Mouse (Mus musculus) lung, postnatal 0 days (tissue): ENCODE data around the gene Slc6a2. TPM values are rescaled to one million over a fixed set of nuclear protein-coding genes. Genes with fewer than 3 reads are reported as not detected.

Experiments
- ATAC-seq: fragments of 200-750 bp; cut with Nextera tagmentation; 2 replicates; pipeline ENCODE4 v1.8.0; 2017; ENCODE audit warnings: moderate library complexity
- DNase-seq: peaks from one replicate; pipeline ENCODE4 v3.0.0-alpha.2; 2016; ENCODE audit warnings: low spot score
- H3K27ac ChIP-seq: fragments of 300-500 bp; sonication (generic); 2 replicates; pipeline ENCODE4 v1.5.1; 2014; ENCODE audit warnings: antibody characterized with exemption, mild to moderate bottlenecking, low read length, mixed read lengths
- H3K27me3 ChIP-seq: fragments of 300-500 bp; sonication (generic); replicated peaks from 2 replicates; pipeline ENCODE4 v1.6.1; 2014; ENCODE audit warnings: low read length, mixed read lengths; ENCODE audit not compliant: insufficient read depth
- H3K36me3 ChIP-seq: fragments of 300-500 bp; sonication (generic); 2 replicates; pipeline ENCODE4 v1.6.1; 2014; ENCODE audit warnings: low read length, mixed read lengths; ENCODE audit not compliant: insufficient read depth
- H3K4me1 ChIP-seq: fragments of 300-500 bp; sonication (generic); 2 replicates; pipeline ENCODE4 v1.6.1; 2014; ENCODE audit warnings: antibody characterized with exemption, low read depth, low read length, mixed read lengths; ENCODE audit not compliant: insufficient read depth
- H3K4me2 ChIP-seq: fragments of 300-500 bp; sonication (generic); replicated peaks from 2 replicates; pipeline ENCODE4 v1.6.1; 2014; ENCODE audit warnings: low read depth, mild to moderate bottlenecking, low read length, moderate library complexity, mixed read lengths
- H3K4me3 ChIP-seq: fragments of 300-500 bp; sonication (generic); 2 replicates; pipeline ENCODE4 v1.5.1; 2014; ENCODE audit warnings: low read depth, low read length
- H3K9ac ChIP-seq: fragments of 300-500 bp; sonication (generic); replicated peaks from 2 replicates; pipeline ENCODE4 v1.6.1; 2014; ENCODE audit warnings: low read depth, mild to moderate bottlenecking
- H3K9me3 ChIP-seq: fragments of 300-500 bp; sonication (generic); 2 replicates; pipeline ENCODE4 v1.6.1; 2016; ENCODE audit warnings: low read length, mixed read lengths
- CTCF ChIP-seq: IDR thresholded peaks from 2 replicates; pipeline ENCODE4 v1.5.1; 2016; ENCODE audit warnings: antibody characterized with exemption, mild to moderate bottlenecking
- EP300 ChIP-seq: IDR thresholded peaks from 2 replicates; pipeline ENCODE4 v1.6.1; 2016; ENCODE audit warnings: antibody characterized with exemption, mild to moderate bottlenecking, control low read depth
- WGBS: fragments of 180-500 bp; shearing (Covaris S2); extraction: QIAGEN DNeasy Blood & Tissue Kit; methylation state at CpG from one replicate; pipeline ENCODE4 v1.1.7; 2014; 5-methylcytosine and 5-hydroxymethylcytosine counted together
- microRNA-seq: library from miRNA; unstranded; fragments of <30 nt; microRNA quantifications from one replicate; pipeline ENCODE4, GENCODE M21; 2016
- polyA plus RNA-seq: library from polyadenylated mRNA; unstranded; fragments of >200 nt; fragmentation: Nextera tagmentation; extraction: Ambion mirVana; gene quantifications from 2 replicates; pipeline ENCODE4 v1.2.1, GENCODE M21; 2015

The Slc6a2 gene
- polyA plus RNA-seq, 1 experiment from 2014 or later = 0.63 TPM

DNA sequence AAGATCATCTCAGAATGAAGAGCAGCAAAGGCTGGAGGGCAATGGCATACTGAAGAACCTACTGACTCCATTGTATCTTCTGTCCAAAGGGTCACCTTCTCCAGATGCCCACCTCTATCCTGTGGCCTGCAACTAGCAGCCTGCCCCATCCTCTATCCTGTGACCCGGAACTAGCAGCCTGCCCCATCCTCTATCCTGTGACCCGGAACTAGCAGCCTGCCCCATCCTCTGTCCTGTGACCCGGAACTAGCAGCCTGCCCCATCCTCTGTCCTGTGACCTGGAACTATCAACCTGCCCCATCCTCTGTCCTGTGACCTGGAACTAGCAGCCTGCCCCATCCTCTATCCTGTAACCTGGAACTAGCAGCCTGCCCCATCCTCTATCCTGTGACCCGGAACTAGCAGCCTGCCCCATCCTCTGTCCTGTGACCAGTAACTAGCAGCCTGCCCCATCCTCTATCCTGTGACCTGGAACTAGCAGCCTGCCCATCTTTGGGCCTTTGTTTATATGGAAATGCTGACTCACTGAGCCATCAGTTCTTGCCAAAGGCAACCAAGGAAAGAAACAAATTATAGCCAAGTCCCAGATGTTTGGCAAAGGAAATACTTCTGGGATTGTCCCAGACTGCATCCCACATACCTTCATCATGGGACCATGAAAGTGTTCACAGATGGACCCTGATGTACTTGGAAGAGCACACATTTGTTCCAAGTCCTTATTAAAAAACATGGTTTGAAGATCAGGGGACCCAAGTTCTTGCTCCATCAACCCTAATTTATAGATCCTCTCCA is 81.1 kb downstream of the Slc6a2 start:
- Histone ChIP-seq H3K4me1 (no peaks in the 10 kb centered on the region), H3K4me3 (no peak overlapping the region), H3K36me3 (no peaks in the 10 kb centered on the region), H3K27ac (no peak overlapping the region), H3K9me3 (no peaks in the 10 kb centered on the region), H3K27me3 (no peaks in the 10 kb centered on the region), H3K9ac (no peak overlapping the region), H3K4me2 (no peak overlapping the region)
- ATAC-seq (no peak), DNase-seq (no peak)
- TF ChIP-seq CTCF (no peak), EP300 (no peak)
- 68% methylated on average over 4 of the region's 4 CpGs for WGBS

DNA sequence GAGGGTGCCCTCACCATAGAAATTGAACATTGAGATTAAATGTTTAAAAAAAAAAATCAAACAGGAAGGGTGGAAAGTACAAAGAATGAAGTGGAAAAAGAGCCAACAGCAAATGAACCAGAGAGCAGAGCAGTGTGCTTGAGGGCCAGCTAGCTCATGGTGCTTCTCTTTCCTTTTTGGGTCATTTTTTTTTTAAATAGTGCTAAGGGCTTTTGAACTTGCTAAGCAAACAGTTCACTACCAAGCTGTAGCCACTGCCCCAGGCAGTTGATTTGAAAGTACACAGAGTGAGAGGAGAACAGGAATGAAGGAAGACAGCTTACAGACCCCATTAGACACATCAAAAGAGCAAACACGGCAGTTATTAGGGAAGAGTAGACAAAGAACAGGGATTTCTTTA is 83.2 kb downstream of the Slc6a2 start:
- ATAC-seq = peak; percentile 68
- H3K9ac ChIP-seq = no peak overlapping the region
- no peak overlapping the region for H3K27ac ChIP-seq
- 15% methylated on average over 1 of the region's 1 CpGs for WGBS
- no peaks in the 10 kb centered on the region for H3K36me3 ChIP-seq
- no peak for TF ChIP-seq CTCF
- no peak for TF ChIP-seq EP300
- no peaks in the 10 kb centered on the region for H3K9me3 ChIP-seq
- no peaks in the 10 kb centered on the region for H3K4me1 ChIP-seq
- no peak overlapping the region for H3K4me3 ChIP-seq
- peak; percentile 72 for DNase-seq
- no peaks in the 10 kb centered on the region for H3K27me3 ChIP-seq
- no peak overlapping the region for H3K4me2 ChIP-seq

DNA sequence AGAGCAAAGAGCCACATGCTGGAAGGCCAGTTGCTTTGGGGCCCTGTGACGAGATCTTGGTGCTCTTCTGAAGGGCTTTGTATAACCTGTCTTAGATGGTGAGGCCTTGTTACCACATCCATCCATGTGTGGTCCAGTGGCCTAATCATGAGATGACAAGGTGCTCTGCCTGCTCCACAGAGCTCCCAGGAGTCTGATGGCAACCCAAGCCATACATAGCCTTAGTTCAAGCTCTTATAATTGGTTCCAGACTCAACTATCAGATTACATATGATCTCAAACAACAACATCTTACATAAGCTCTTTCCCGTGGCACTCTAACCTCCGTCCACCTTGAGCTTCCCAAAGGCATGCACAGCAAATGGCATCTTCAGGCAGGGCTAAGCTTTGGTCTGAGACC is 88.2 kb downstream of the Slc6a2 start, which contains the start of gene Ces1a:
Gene Ces1a (minus strand): TSS at position 101 of the 400 bp plus-strand sequence.
- WGBS = 77% methylated on average over 3 of the region's 3 CpGs
- H3K27ac ChIP-seq = no peak within 1 kb of the TSS
- H3K36me3 ChIP-seq = no peaks in the 10 kb centered on the region
- H3K4me3 ChIP-seq = no peak within 1 kb of the TSS
- H3K9me3 ChIP-seq = no peaks in the 10 kb centered on the region
- no peak within 1 kb of the TSS for H3K9ac ChIP-seq
- no peaks in the 10 kb centered on the region for H3K27me3 ChIP-seq
- no peak within 1 kb of the TSS for H3K4me2 ChIP-seq
- H3K4me1 ChIP-seq = no peaks in the 10 kb centered on the region
- DNase-seq (no peak), ATAC-seq (no peak)
- TF ChIP-seq EP300 (no peak), CTCF (no peak)

DNA sequence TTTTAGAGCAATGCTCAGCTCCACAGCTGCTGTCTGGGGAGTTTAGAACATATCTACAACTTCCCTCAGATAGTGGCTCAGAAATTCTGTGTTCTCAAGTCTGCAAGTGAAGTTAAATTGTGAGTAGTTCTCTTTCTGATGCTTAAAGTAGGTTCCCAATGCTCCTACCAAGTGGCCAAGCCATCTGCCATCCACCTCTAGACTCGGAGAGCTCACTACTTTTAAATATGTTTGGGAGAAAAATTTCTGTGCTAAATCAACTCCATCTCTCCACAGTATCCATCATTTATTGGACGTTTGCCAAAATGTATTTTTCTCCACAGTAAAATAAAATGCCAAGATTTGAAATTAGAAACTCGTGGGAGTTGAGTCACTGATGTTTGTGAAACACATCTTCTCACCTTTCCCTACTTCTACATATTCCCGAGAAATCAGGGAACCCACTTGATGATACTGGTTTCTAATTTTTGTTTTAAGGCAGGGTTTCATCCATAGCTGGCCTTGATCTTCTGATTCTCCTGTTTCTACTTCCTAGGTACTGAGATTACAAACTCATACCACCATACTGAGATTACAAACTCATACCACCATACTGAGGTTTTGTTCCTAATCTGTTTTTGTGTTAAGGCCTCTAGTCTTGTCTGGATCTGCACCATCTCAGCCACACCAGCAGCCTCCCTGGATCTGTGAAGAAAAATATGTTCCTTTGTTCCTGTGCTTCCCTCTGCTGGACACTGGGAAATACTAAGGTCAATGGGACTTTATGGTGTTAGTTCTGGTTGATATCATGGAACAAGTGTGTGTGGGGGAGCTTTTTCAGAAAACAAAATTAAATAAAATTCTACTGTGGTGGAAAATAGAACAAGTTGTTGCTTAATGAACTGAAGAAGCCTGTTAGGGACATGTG is 88.9 kb downstream of the Slc6a2 start:
- no peak overlapping the region for H3K27ac ChIP-seq
- H3K4me2 ChIP-seq = no peak overlapping the region
- peak; percentile 30 for DNase-seq
- no peak for TF ChIP-seq EP300
- peak; percentile 52 for TF ChIP-seq CTCF
- no peaks in the 10 kb centered on the region for H3K36me3 ChIP-seq
- no peaks in the 10 kb centered on the region for H3K9me3 ChIP-seq
- ATAC-seq = no peak
- H3K4me3 ChIP-seq = no peak overlapping the region
- no peak overlapping the region for H3K9ac ChIP-seq
- H3K27me3 ChIP-seq = no peaks in the 10 kb centered on the region
- no peaks in the 10 kb centered on the region for H3K4me1 ChIP-seq
- WGBS = 40% methylated on average over 4 of the region's 4 CpGs

Small RNA genes lying within 50 kb of the gene (microRNA-seq; reads per million reads assigned to microRNA genes)
- gene Gm22151 = not detected

Other genes with a start within 250 kb of the Slc6a2 start
- 161 and 195 TPM in 2 replicates for gene Mmp2, start 132.8 kb upstream of the Slc6a2 start, polyA plus RNA-seq
- gene Lpcat2, start 104.7 kb upstream of the Slc6a2 start, polyA plus RNA-seq = 7.6 and 9.4 TPM in 2 replicates
- gene Capns2, start 58.7 kb upstream of the Slc6a2 start, polyA plus RNA-seq = 0.13 TPM in 1 of 2 replicates, not detected in the other
- not detected in 2 replicates for gene Ces1a, start 88.1 kb downstream of the Slc6a2 start, polyA plus RNA-seq
- gene Ces1b, start 119.9 kb downstream of the Slc6a2 start, polyA plus RNA-seq = 0.37 and 0.61 TPM in 2 replicates
- gene Ces1c, start 171.2 kb downstream of the Slc6a2 start, polyA plus RNA-seq = 0.08 and 0.24 TPM in 2 replicates
- gene Ces1d, start 237.8 kb downstream of the Slc6a2 start, polyA plus RNA-seq = 408 and 424 TPM in 2 replicates